Mouse (Mus musculus) cerebellum, adult 9-10 months (tissue): ENCODE data around the gene Reep6.

Source experiments
- DNase-seq: peaks from one replicate; pipeline ENCODE4 v3.0.0; 2022

Reep6 gene

GRCm38 (mm10) chr10:80301256-80302081 lies 28.3 kb upstream of the Reep6 start:
- peak; percentile 67 for DNase-seq

DNA sequence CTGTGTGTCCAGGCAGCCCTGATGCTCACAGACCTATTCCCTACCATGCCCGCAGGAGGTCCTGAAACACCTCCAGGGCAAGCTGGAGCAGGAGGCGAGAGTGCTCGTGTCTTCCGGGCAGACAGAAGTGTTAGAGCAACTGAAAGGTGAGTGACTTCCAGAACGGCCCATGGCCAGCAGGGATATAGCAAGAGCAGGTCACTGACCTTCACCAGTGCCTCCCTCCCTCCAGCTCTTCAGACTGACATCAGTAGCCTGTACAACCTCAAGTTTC lies 27.7 kb upstream of the Reep6 start:
- peak; percentile 61 for DNase-seq

DNA sequence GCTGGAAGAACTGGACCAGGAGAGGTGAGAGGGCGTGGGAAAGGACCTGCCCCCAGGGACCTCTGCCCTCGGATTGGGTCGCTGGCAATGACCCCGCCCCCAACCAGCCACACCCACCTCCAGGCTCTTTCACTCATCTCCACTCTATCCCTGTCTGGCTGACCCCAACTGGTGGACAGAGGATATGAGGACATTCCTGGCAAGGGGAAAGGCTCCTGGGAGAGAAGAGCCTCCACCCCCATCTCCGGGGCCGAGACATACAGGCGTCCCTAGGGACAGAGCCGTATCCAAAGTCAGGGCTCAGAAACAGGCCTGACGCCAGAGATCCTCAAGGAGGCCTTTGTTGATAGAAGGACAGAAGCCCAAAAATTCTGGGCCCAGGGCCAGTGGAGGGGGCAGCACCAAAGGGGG lies 27.3 kb upstream of the Reep6 start:
- peak; percentile 77 for DNase-seq

GRCm38 (mm10) chr10:80304458-80304857 lies 25.3 kb upstream of the Reep6 start:
- DNase-seq = no peak

DNA sequence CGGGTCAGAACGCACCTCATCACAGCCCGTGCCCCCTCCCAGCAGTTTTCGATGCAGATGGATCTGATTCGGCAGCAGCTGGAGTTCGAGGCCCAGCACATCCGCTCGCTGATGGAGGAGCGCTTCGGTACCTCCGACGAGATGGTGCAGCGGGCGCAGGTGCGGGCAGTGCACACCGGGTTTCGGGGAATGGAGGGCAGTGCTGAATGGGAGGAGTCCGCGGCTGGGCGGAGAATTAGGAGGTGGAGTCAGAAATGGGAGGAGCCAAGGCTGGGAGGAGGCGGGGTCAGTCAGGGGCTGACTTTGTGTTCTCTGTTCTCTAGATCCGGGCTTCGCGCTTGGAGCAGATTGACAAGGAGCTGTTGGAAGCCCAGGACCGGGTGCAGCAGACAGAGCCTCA lies 24.9 kb upstream of the Reep6 start:
- no peak for DNase-seq

- peak; percentile 55 for DNase-seq
Observed at GRCm38 (mm10) chr10:80311560-80311959, 18.2 kb upstream of the Reep6 start.

DNA sequence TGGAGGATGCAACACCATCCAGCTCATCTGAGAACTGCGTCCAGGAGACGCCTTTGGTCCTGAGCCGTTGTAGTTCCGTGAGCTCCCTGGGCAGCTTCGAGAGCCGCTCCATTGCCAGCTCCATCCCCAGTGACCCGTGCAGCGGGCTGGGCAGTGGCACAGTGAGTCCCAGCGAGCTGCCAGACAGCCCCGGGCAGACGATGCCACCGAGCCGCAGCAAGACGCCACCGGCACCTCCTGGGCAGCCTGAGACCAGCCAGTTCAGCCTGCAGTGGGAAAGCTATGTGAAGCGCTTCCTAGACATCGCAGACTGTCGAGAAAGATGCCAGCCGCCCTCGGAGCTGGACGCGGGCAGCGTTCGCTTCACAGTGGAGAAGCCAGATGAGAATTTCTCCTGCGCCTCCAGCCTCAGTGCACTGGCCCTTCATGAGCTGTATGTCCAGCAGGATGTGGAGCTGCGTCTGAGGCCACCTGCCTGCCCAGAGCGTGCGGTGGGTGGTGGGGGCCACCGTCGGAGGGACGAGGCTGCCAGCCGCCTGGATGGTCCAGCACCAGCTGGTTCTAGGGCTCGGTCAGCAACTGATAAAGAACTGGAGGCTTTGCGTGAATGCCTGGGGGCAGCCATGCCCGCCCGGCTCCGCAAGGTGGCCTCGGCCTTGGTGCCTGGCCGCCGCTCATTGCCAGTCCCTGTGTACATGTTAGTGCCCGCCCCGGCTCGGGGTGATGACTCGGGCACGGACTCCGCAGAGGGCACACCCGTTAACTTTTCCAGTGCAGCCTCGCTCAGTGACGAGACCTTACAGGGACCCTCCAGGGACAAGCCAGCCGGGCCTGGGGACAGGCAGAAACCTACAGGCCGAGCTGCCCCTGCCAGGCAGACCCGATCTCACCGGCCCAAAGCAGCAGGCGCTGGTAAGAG lies 16.9 kb upstream of the Reep6 start:
- DNase-seq = peak; percentile 51

DNA sequence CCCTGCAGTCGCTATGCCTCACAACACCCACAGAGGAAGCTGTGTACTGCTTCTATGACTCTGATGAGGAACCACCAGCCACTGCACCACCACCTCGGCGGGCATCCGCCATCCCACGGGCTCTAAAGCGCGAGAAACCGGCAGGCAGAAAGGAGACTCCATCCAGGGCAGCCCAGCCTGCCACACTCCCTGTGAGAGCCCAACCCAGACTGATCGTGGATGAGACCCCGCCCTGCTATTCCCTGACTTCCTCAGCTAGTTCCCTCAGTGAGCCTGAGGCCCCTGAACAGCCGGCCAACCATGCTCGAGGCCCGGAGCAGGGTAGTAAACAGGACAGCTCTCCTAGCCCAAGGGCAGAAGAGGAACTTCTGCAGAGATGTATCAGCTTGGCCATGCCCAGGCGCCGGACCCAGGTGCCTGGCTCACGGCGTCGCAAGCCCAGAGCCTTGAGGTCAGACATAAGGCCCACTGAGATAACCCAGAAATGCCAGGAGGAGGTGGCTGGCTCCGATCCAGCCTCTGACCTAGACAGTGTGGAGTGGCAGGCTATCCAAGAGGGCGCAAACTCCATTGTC lies 16.0 kb upstream of the Reep6 start:
- DNase-seq = peak; percentile 78

DNA sequence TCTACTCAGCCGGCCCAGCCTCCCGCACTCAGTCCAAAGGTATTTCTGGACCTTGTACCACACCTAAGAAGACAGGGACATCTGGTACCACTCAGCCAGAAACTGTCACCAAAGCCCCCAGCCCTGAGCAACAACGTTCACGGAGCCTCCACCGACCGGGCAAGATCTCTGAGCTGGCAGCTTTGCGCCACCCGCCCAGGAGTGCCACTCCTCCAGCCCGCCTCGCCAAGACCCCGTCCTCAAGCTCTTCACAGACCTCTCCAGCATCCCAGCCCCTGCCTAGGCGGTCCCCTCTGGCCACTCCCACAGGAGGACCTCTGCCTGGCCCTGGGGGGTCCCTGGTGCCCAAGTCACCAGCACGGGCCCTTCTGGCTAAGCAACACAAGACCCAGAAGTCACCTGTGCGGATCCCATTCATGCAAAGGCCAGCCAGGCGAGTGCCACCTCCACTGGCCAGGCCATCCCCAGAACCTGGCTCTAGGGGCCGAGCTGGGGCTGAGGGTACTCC lies 15.2 kb upstream of the Reep6 start:
- DNase-seq = no peak

DNA sequence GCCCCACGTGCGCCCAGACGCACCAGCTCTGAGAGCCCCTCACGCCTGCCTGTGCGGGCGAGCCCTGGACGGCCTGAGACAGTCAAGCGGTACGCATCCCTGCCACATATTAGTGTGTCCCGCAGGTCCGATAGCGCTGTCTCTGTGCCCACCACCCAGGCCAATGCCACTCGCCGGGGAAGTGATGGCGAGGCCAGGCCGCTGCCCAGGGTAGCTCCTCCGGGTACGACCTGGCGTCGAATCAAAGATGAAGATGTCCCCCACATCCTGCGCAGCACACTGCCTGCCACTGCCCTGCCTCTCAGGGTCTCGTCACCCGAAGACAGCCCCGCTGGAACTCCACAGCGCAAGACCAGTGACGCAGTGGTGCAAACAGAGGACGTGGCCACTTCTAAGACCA lies 14.4 kb upstream of the Reep6 start:
- DNase-seq = no peak

- peak; percentile 51 for DNase-seq
Observed at GRCm38 (mm10) chr10:80316359-80316781, 13.4 kb upstream of the Reep6 start.

- DNase-seq = no peak
Observed at GRCm38 (mm10) chr10:80317011-80317410, 12.7 kb upstream of the Reep6 start.

- peak; percentile 91 for DNase-seq
Observed at GRCm38 (mm10) chr10:80320340-80320760, 9.4 kb upstream of the Reep6 start, which contains the start of gene 2310011J03Rik. 2310011J03Rik (minus strand) TSS chr10:80320537.

GRCm38 (mm10) chr10:80321014-80321669 lies 8.6 kb upstream of the Reep6 start:
- no peak for DNase-seq

DNA sequence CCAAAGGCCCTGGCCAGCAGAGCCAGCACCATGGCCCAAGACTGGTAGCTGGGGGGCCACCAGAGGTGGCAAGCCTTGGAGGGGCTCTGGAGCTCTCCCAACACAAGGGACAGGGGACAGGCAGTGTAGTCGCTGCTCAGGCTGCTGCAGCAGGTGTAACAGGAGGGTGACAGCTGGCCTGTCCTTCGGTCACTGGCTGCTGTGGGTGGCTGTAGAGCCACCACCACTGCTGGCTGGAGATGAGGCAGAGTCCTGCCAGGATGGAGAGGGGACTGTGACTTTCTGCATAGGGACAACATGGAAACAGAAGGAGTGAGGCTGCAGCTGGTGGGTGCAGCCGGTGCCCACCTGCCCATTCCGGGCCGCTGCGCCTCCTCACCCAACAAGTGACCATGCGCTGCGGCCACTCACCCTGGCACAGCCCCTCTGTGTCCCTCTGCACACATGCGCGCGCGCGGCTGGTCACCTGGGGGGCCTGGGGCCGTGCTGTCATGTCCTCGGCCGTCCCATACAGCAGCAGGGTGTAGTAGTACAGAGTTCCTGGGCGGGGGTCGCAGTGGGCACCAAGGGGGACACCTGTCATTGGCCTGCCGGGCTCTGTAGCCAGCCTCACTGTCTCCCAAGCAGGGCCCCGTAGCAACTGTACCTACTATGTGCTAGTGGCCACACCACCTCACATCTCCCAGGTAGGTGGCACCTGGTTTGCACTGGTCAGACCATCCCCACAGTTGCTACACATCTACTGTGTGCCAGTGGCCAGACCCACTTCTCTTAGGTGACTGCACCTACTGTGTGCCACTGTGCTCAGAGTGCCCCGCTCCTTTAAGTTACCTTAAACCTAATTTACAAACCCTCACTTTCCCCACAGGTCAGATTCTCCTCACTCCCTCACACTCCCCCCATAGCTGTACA lies 7.8 kb upstream of the Reep6 start:
- peak; percentile 60 for DNase-seq

GRCm38 (mm10) chr10:80322811-80323211 lies 6.9 kb upstream of the Reep6 start:
- no peak for DNase-seq

- peak; percentile 80 for DNase-seq
Observed at GRCm38 (mm10) chr10:80323261-80324119, 6.3 kb upstream of the Reep6 start.

DNA sequence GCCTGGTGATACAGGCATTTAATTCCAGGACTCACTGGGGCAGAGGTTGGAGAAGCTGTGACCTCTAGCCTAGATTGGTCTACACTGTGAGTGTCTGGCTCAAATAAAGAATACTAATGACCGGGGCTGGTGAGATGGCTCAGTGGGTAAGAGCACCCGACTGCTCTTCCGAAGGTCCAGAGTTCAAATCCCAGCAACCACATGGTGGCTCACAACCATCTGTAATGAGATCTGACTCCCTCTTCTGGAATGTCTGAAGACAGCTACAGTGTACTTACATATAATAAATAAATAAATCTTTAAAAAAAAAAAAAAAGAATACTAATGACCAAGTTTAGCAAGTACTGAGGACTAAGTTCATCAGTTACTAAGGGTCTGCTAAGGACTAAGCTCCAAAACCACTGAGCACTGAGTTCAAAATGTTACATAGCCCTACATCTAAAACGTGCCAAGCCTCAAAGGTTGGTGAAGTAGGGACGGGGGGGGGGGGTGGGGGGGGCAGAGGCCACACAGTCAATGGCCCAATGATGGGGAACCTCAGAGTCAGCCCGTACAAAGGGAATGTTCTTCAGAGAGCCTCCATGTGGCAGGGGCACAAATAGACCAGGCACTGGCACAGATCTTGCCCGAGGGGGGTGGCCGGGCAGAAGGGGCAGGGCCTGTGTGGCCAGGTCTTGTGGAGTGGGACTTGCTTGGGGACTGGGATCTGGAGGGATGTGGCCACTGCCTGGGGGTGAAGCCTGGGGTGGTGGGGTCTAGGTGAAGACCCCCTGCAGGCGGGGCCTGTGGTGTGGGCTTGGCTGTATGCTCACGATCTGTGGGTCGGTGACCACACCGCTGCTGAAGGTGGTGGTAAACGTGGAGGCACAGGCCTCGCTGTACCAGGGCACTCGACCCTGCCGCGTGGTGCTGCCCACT lies 5.4 kb upstream of the Reep6 start:
- DNase-seq = no peak

DNA sequence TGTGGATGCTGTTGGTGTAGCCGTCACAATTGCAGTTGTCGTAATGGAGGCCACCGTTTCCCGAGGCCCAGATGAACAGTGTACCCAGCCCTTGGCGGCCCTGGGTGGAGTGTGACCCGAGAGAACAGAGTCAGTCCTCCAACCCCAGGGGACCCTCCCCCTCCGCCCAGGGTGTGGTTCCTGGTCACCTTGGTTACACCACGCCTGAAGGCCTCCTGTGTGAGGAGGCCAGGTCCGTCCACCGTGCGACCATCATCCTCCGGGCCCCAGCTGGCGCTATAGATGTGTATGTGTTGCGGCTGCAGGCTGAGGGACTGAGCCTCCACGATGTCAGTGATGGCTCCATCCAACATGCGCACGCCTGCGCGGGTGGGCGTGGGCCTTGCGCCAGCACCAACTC lies 4.7 kb upstream of the Reep6 start:
- DNase-seq = peak; percentile 71

GRCm38 (mm10) chr10:80330084-80330483 lies 331 bp downstream of the Reep6 start:
- peak; percentile 64 for DNase-seq
